Mouse (Mus musculus) hindbrain, embryonic 13.5 days (tissue): ENCODE measurements at regions not wholly inside any gene's neighbourhood (a gene's known extent, or its start where the extent isn't known, plus 50 kb on each side); places are given as distances from the start of the nearest gene placed in this dataset.

Source experiments
- ATAC-seq: fragments of 200-750 bp; cut with Nextera tagmentation; 2 replicates; pipeline ENCODE4 v1.8.0; 2017; ENCODE audit warnings: moderate TSS enrichment; ENCODE audit not compliant: low FRiP score
- H3K27ac ChIP-seq: fragments of 300-500 bp; sonication (generic); 2 replicates; pipeline ENCODE4 v1.5.1; 2015; ENCODE audit warnings: inconsistent platforms, mild to moderate bottlenecking, moderate library complexity
- H3K27me3 ChIP-seq: fragments of 300-500 bp; sonication (generic); 2 replicates; pipeline ENCODE4 v1.6.1; 2015; ENCODE audit warnings: mild to moderate bottlenecking, inconsistent platforms
- H3K36me3 ChIP-seq: fragments of 300-500 bp; sonication (generic); 2 replicates; pipeline ENCODE4 v1.6.1; 2015; ENCODE audit warnings: mild to moderate bottlenecking, inconsistent platforms
- H3K4me1 ChIP-seq: fragments of 300-500 bp; sonication (generic); replicated peaks from 2 replicates; pipeline ENCODE4 v1.6.1; 2015; ENCODE audit warnings: inconsistent platforms
- H3K4me2 ChIP-seq: fragments of 300-500 bp; sonication (generic); 2 replicates; pipeline ENCODE4 v1.6.1; 2015; ENCODE audit warnings: inconsistent platforms, mild to moderate bottlenecking, moderate library complexity
- H3K4me3 ChIP-seq: fragments of 300-500 bp; sonication (generic); 2 replicates; pipeline ENCODE4 v1.5.1; 2015; ENCODE audit warnings: mild to moderate bottlenecking, inconsistent platforms
- H3K9ac ChIP-seq: fragments of 300-500 bp; sonication (generic); 2 replicates; pipeline ENCODE4 v1.6.1; 2015; ENCODE audit warnings: mild to moderate bottlenecking, inconsistent platforms
- H3K9me3 ChIP-seq: fragments of 300-500 bp; sonication (generic); 2 replicates; pipeline ENCODE4 v1.6.1; 2016; ENCODE audit warnings: inconsistent platforms
- WGBS: fragments of 180-500 bp; shearing (Covaris S2); methylation state at CpG from one replicate; pipeline ENCODE4 v1.1.7; 2015; 5-methylcytosine and 5-hydroxymethylcytosine counted together

DNA sequence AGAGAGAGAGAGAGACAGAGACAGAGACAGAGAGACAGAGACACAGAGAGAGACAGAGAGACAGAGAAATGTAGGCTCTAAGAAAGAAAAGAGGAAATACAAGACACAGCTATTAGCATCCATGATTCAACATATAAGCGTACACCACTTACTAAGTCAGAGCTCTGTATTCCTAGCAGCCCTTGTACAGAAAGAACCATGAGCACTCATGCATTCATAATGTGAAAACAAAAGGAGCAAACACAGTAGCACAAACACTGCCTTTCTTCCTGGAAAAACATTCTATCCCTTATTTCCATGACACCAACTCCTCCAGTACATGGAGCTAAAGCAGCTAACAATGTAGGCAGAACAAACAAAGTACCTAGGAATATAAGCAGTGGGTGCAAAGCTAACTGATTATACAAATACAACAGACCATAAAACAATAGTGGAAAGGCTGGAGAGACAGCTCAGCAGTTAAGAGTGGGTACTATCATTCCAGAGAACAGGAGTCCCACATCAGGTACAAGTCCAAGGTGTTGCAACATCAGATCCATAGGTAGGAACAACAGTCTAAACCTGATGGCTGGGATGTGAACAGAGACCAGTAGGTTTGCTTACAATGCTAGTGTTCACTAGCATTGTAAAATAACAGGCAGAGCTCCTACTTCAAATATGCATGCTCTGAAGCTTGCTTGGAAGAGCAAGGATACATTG is 58.7 kb upstream of the Tbl1x start:
- H3K4me3 ChIP-seq, result no peak overlapping the region
- 36% methylated on average over 1 of the region's 1 CpGs for WGBS
- ATAC-seq, result no peak
- no peak overlapping the region for H3K9ac ChIP-seq
- no peaks in the 10 kb centered on the region for H3K9me3 ChIP-seq
- no peak overlapping the region for H3K4me2 ChIP-seq
- H3K27me3 ChIP-seq, result no peaks in the 10 kb centered on the region
- no peaks in the 10 kb centered on the region for H3K36me3 ChIP-seq
- 0 out of 2 replicates have a peak overlapping the region, but pooled peaks have one; percentile 23 for H3K27ac ChIP-seq
- H3K4me1 ChIP-seq, result no peaks in the 10 kb centered on the region
